Mouse (Mus musculus): Measurements from ENCODE around the gene Mnat1. TPM values are rescaled to one million over a fixed set of nuclear protein-coding genes. Genes with fewer than 3 reads are reported as not detected.

Gene Mnat1
- polyA plus RNA-seq, 1 experiment from 2014 or later: 20.8 TPM

DNA sequence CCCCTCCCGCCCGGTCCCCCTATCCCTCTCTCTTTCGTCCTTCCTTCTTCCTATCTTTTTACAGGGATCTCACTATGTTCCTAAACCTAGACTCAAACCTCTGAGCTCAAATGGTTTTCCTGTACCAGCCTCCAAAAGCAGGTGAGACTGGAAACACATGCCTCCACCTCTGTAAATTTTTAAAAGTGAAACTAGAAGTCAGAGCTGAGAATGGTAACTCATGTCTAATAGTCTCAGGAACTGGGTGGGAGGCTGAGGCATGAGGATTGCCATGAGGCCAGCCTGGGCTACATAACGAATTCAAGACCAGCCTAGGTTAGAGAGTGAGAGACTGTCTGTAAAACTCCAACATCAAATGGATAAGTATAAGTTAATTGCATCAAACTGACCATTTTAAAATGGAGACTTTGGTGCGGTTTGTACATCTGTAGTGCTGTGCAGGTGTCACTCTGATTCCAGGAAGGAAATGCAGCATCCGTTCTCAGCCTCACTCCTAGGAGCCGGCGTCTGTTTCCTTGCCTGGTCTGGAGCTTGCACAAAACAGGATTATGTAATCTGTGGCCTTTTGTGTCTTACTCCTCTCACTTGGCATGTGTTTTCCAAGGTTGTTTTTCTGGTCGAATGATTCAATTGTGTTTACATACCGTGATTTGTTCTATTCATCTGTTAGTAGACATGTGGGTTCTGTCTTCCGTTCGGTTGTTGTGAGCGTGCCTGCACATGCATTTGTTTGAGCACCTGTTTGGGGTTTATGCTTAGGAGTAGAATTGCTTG lies 39.1 kb downstream of the Mnat1 start:
- no peak overlapping the region for H3K4me3 ChIP-seq
- no peaks in the 10 kb centered on the region for H3K36me3 ChIP-seq (ENCODE audit: poor library complexity, severe bottlenecking)
- ATAC-seq: no peak
- H3K4me2 ChIP-seq: no peak overlapping the region
- 0 out of 2 replicates have a peak, but pooled peaks cover 2% of the 10 kb centered on the region for H3K9me3 ChIP-seq (replicated peaks)
- H3K4me1 ChIP-seq: peaks cover 8% of the 10 kb centered on the region
- no peak overlapping the region for H3K9ac ChIP-seq
- WGBS: 43% methylated on average over 13 of the region's 13 CpGs
- no peak overlapping the region for H3K27ac ChIP-seq
- H3K27me3 ChIP-seq: no peaks in the 10 kb centered on the region

DNA sequence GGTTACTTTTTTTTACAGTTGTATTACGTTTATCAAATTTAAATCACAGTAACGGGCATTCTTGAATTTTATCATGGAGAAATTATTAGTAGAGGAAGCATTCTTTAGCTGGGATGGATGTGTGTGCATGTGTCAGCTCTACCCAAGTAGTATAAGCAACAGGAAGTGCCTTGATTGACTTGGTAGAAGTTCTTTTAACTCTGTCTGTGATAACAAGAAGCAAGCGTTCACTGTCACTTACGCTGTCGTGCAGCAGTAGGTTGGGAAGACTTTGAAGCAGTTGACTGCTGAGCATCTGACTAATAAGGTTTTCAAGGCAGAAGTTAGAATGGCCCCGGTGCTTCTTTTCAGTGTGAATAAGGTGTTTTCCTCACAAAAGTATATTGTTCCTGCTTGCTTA lies 47.3 kb downstream of the Mnat1 start:
- Histone ChIP-seq H3K4me2 (no peak overlapping the region), H3K4me1 (no peaks in the 10 kb centered on the region), H3K36me3 (ENCODE audit: poor library complexity, severe bottlenecking) (peaks cover 9% of the 10 kb centered on the region), H3K9ac (no peak overlapping the region), H3K27ac (no peak overlapping the region), H3K9me3 (replicated peaks) (no peaks in the 10 kb centered on the region), H3K27me3 (no peaks in the 10 kb centered on the region), H3K4me3 (no peak overlapping the region)
- 90% methylated on average over 6 of the region's 6 CpGs for WGBS
- ATAC-seq: no peak

DNA sequence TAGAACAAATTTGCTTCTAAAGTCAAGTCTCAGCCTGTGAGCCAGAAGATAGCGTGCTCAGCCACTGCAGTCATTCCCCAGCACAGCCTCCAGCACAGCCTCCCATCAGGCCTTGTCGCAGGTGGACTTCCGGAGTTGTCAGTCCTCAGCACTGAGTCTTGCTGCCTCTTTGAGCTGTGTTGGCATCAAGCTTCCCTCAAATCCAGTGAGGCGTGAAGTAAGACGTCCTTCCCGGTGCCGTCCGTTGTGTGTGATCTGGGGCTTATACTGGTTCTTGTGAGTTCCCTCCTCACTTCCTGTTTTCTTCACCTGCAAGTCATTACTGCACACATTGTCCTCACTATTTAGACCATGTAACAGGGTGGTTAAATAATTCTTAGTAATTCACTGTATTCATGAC lies 60.4 kb downstream of the Mnat1 start:
- Histone ChIP-seq H3K4me3 (no peak overlapping the region), H3K27ac (no peak overlapping the region), H3K4me2 (no peak overlapping the region), H3K9ac (no peak overlapping the region), H3K27me3 (no peaks in the 10 kb centered on the region), H3K36me3 (ENCODE audit: poor library complexity, severe bottlenecking) (0 out of 2 replicates have a peak, but pooled peaks cover 3% of the 10 kb centered on the region), H3K4me1 (no peaks in the 10 kb centered on the region), H3K9me3 (replicated peaks) (no peaks in the 10 kb centered on the region)
- no peak for ATAC-seq
- 72% methylated on average over 8 of the region's 8 CpGs for WGBS

DNA sequence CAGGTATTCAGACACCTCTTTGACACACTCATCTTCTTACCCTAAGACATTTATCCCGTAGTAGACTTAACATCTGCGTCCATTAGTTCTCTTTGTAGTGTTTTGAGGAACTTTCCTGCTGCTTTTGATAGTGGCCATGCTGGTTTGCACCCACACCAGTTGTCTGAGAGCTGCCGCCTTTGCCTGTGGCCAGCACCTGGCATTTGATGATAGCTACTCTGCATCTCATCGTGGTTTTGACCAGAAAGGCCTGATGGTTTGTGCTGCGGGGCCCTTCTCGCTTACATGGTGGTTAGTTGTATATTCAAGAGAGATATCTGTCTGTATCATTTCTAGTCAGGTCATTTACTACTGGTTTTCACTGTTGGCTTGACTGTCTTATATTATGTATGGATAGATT lies 73.8 kb downstream of the Mnat1 start:
- Histone ChIP-seq H3K4me3 (no peak overlapping the region), H3K4me1 (no peaks in the 10 kb centered on the region), H3K9me3 (replicated peaks) (no peaks in the 10 kb centered on the region), H3K27ac (no peak overlapping the region), H3K9ac (no peak overlapping the region), H3K4me2 (no peak overlapping the region), H3K36me3 (ENCODE audit: poor library complexity, severe bottlenecking) (no peaks in the 10 kb centered on the region), H3K27me3 (no peaks in the 10 kb centered on the region)
- ATAC-seq: no peak
- 93% methylated on average over 6 of the region's 6 CpGs for WGBS

DNA sequence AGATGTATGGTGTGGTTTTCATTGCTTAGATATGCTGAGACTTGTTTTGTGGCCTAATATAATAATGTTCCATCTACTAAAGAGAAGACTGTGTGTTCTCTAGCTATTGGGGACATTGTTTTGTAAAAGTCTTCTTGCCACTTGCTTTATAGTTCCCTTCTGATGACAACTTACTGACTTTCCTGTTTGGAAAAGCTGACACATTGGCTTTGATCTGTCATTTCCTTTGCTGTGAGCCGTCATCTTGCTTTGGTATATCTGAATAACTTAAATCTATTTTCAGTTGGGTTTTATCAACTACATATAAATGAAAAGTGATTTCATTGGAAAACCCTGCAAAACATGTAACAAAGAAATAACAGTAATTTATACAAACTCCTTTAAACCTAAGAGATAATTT lies 74.9 kb downstream of the Mnat1 start:
- no peaks in the 10 kb centered on the region for H3K4me1 ChIP-seq
- H3K36me3 ChIP-seq (ENCODE audit: poor library complexity, severe bottlenecking): no peaks in the 10 kb centered on the region
- no peak overlapping the region for H3K27ac ChIP-seq
- H3K9ac ChIP-seq: no peak overlapping the region
- no peak overlapping the region for H3K4me2 ChIP-seq
- WGBS: 91% methylated on average over 1 of the region's 1 CpGs
- ATAC-seq: no peak
- no peak overlapping the region for H3K4me3 ChIP-seq
- H3K9me3 ChIP-seq (replicated peaks): no peaks in the 10 kb centered on the region
- no peaks in the 10 kb centered on the region for H3K27me3 ChIP-seq

DNA sequence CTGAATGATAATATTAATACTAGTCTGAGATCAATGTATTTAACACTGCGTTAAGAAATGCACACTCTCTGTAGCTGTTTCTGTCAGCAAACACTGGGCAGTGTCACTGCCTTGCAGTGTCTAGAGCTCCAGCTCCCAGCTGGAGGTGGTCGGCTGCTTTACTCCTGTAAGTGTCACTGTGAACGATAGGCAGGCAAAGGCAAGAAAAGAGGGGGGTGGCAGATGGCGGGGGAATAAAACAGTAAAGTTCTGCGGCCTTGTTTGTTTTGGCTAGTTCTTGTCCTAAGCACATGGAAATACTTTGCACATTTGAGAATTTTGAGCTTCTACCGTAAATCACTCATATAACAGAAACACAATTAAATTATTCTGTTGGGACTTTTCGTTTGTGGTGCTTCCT lies 75.9 kb downstream of the Mnat1 start:
- no peak overlapping the region for H3K9ac ChIP-seq
- no peaks in the 10 kb centered on the region for H3K9me3 ChIP-seq (replicated peaks)
- 69% methylated on average over 7 of the region's 7 CpGs for WGBS
- no peak overlapping the region for H3K4me2 ChIP-seq
- H3K36me3 ChIP-seq (ENCODE audit: poor library complexity, severe bottlenecking): no peaks in the 10 kb centered on the region
- H3K4me1 ChIP-seq: no peaks in the 10 kb centered on the region
- no peak overlapping the region for H3K27ac ChIP-seq
- ATAC-seq: no peak
- no peak overlapping the region for H3K4me3 ChIP-seq
- no peaks in the 10 kb centered on the region for H3K27me3 ChIP-seq

DNA sequence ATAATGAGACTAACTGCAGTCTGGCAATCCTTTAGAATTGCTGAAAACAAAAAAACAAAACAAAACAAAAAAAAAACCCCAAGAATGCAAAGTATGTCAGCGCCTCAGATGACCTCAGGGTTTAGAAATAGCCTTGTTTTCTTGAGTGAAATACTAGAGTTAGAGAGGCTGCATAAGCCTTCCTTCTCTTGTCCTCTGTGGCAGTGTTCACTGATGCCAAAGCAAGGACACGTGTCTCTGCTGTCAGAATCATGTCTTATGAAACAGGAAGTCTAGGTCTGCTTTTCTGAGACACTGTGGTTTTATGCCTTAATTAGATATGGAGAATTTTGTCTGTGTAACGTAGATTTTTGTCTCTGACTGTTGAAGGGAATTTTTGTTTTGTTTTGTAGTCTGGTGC lies 78.1 kb downstream of the Mnat1 start:
- no peaks in the 10 kb centered on the region for H3K9me3 ChIP-seq (replicated peaks)
- 0 out of 2 replicates have a peak, but pooled peaks cover 2% of the 10 kb centered on the region for H3K4me1 ChIP-seq
- no peak for ATAC-seq
- H3K9ac ChIP-seq: no peak overlapping the region
- no peak overlapping the region for H3K4me2 ChIP-seq
- 47% methylated on average over 3 of the region's 3 CpGs for WGBS
- H3K4me3 ChIP-seq: no peak overlapping the region
- no peaks in the 10 kb centered on the region for H3K36me3 ChIP-seq (ENCODE audit: poor library complexity, severe bottlenecking)
- H3K27ac ChIP-seq: no peak overlapping the region
- no peaks in the 10 kb centered on the region for H3K27me3 ChIP-seq

DNA sequence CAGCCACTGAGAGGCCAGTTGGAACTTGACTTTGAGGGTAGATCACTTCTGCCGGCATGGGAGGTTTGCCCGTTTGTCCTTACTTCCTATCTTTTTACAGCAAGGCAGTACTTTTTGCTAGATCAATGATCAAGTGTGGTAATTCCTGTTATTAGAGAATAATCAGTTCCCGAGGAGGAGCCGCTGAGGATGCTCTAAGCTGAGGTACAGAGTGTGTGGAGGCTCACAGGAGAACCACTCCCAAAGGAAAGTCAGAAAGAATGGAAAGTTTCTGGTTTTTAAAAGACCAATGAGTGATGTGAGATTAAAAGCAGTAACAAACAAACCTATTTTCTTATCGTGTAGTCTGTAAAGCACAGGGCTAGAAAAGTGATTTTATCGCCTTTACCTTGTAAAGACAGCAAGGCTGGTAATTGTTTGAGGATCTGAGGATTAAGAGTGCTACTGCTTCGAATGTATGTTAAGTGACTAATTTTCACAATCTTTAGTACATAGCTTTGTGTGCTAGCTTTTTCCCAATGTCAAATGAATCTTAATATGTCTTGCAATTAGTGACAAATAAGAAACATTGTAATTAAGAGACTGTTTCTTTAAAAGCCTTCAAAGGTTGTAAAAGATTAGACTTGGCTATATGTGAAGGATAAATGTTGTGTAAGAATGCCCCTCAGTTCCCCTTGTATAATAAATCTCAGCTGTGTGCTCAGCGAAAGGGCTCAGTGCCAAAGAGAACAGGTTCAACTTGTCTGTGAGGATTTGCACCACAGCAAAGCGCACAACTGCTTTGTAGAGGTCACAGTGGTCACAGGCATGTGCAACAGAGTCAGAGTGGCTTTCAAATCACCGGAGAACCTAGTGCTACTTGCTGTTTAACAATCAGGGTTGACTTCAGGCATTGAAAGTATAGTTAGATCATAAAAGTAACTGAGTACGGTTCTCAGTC lies 82.5 kb downstream of the Mnat1 start:
- Histone ChIP-seq H3K36me3 (ENCODE audit: poor library complexity, severe bottlenecking) (no peaks in the 10 kb centered on the region), H3K27ac (no peak overlapping the region), H3K9ac (no peak overlapping the region), H3K4me2 (no peak overlapping the region), H3K27me3 (no peaks in the 10 kb centered on the region), H3K4me1 (0 out of 2 replicates have a peak, but pooled peaks cover 2% of the 10 kb centered on the region), H3K4me3 (no peak overlapping the region), H3K9me3 (replicated peaks) (no peaks in the 10 kb centered on the region)
- 75% methylated on average over 11 of the region's 11 CpGs for WGBS
- ATAC-seq: no peak

DNA sequence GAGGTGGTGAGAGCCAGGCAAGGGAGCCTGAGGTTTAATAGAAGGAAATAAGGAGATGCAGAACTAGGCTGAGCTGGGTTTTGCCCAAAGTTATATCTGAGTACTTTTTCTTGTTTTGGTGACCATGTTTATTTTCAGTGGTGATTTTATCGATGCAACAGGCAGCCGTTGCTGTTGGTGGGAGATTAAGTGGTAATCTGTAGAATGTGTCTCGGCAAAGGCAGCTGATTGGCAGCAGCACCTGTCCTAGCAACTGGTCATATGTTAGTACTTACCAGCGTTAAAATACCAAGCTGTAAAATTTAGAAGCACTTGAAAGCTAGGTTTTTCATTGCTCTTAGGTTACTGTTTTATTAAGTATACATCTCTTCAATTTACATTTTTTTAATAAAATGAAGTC lies 83.5 kb downstream of the Mnat1 start:
- no peak overlapping the region for H3K9ac ChIP-seq
- H3K4me3 ChIP-seq: no peak overlapping the region
- no peak overlapping the region for H3K27ac ChIP-seq
- H3K4me1 ChIP-seq: 0 out of 2 replicates have a peak, but pooled peaks cover 2% of the 10 kb centered on the region
- H3K9me3 ChIP-seq (replicated peaks): no peaks in the 10 kb centered on the region
- 76% methylated on average over 4 of the region's 4 CpGs for WGBS
- H3K27me3 ChIP-seq: no peaks in the 10 kb centered on the region
- H3K4me2 ChIP-seq: no peak overlapping the region
- ATAC-seq: no peak
- no peaks in the 10 kb centered on the region for H3K36me3 ChIP-seq (ENCODE audit: poor library complexity, severe bottlenecking)

DNA sequence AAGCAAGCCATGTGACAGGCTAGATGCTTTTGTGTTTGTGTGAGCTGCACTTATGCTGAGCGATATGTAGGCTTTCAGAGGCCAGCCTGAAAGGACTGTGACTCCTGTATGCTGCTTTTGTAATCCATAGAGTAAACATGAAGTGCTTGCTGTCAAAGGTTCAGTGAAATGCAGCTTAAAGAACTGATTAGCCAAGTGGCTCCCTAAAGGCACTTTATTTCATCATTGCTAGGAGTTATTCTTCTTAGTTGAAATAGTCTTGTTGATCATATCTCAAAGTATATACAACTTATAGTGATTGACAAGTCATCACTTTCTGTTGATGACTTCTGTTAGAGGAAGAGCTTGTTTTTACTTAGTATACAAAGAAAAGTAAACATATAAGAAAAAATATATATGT lies 83.9 kb downstream of the Mnat1 start:
- WGBS: 65% methylated on average over 1 of the region's 1 CpGs
- no peak overlapping the region for H3K27ac ChIP-seq
- ATAC-seq: no peak

DNA sequence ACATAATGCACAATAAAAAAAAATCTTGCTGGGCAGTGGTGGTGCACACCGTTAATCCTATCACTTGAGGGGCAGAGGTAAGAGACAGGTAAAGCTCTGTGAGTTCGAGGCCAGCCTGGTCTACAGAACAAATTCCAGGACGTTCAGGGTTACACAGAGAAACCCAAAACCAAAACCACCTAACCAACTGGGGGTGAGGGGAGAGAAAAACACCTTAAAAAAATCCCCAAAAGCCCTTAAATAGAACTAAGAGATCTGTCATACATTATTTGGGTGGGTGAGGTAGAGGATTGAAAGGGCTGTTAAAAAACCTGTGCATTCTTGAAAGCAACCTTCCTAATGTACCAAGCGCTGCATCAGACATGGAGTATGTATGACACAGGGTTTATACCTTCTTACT lies 85.0 kb downstream of the Mnat1 start:
- Histone ChIP-seq H3K4me3 (no peak overlapping the region), H3K27me3 (no peaks in the 10 kb centered on the region), H3K9ac (no peak overlapping the region), H3K9me3 (replicated peaks) (no peaks in the 10 kb centered on the region), H3K4me1 (0 out of 2 replicates have a peak, but pooled peaks cover 2% of the 10 kb centered on the region), H3K27ac (no peak overlapping the region), H3K4me2 (no peak overlapping the region), H3K36me3 (ENCODE audit: poor library complexity, severe bottlenecking) (no peaks in the 10 kb centered on the region)
- ATAC-seq: no peak
- WGBS: 95% methylated on average over 4 of the region's 4 CpGs

More for the DNA sequence above, 83.9 kb downstream of the Mnat1 start:
- H3K9me3 ChIP-seq (replicated peaks): no peaks in the 10 kb centered on the region
- H3K27me3 ChIP-seq: no peaks in the 10 kb centered on the region
- no peak overlapping the region for H3K9ac ChIP-seq
- H3K36me3 ChIP-seq (ENCODE audit: poor library complexity, severe bottlenecking): no peaks in the 10 kb centered on the region
- H3K4me3 ChIP-seq: no peak overlapping the region
- H3K4me2 ChIP-seq: no peak overlapping the region
- H3K4me1 ChIP-seq: 0 out of 2 replicates have a peak, but pooled peaks cover 2% of the 10 kb centered on the region

DNA sequence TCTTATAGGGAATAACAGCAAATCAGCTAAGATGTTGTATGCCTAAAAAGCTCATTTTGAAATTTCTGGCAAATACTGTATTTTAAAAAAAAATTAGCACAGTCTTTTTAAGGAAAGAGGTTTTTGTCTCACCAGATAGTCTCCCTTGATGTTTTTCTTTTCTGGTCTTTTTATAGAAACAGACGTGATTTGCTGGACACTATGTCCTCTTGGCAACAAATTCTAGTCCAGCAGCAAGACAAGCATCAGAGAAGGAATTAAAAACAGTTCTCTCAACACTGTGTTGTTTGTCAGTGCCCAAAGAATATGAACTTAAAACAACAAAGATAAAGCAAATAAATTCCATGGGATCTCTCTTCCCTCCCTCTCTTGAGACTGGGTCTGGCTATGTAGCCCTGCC lies 85.6 kb downstream of the Mnat1 start:
- no peaks in the 10 kb centered on the region for H3K27me3 ChIP-seq

More for the DNA sequence above, 85.6 kb downstream of the Mnat1 start:
- Histone ChIP-seq H3K4me2 (no peak overlapping the region), H3K36me3 (ENCODE audit: poor library complexity, severe bottlenecking) (no peaks in the 10 kb centered on the region), H3K27ac (no peak overlapping the region), H3K4me3 (no peak overlapping the region), H3K9ac (no peak overlapping the region), H3K4me1 (0 out of 2 replicates have a peak, but pooled peaks cover 2% of the 10 kb centered on the region), H3K9me3 (replicated peaks) (no peaks in the 10 kb centered on the region)
- no peak for ATAC-seq
- 83% methylated on average over 1 of the region's 1 CpGs for WGBS
